Comparison of ENCODE assay signal across 9 mouse cellular contexts in the genomic region with DNA sequence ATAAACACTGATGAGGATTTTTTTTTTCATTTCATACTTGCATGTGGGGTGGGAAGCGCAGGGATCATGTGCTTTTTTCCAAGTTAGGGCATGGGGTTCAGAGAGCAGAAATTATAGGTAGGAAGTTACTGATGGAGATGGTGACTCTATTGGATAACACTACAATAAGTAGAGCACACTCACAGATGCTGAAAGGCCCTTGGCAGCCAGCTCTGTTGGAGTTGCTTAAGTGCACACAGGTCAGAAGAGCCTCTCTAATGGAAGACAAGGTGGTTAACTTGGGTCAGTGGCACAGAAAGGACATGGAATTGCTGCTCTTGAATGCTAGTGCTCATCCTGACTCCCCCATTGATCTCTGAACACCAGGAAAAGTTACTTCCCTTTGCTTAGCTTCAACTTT. TPM values are rescaled to one million over a fixed set of nuclear protein-coding genes. Genes with fewer than 3 reads are reported as not detected.
"Had no signal": no experiment of that assay in that cellular context is flagged by ENCODE, and none has a peak within 500 bp of the region (broad histone marks: within the 10 kb centered on the region; RNA-seq: fewer than 3 reads in every experiment).

No protein-coding gene starts in this region.

- H3K4me3 ChIP-seq: left cerebral cortex, adult 2 months; limb, embryonic 15.5 days; liver, embryonic 12.5 days; midbrain, embryonic 10.5 days; myocyte; neural tube, embryonic 15.5 days had no signal

- H3K27ac ChIP-seq: left cerebral cortex, adult 2 months; limb, embryonic 15.5 days; liver, embryonic 12.5 days; midbrain, embryonic 10.5 days; neural tube, embryonic 15.5 days had no signal

- H3K36me3 ChIP-seq: limb, embryonic 15.5 days; liver, embryonic 12.5 days; midbrain, embryonic 10.5 days; neural tube, embryonic 15.5 days had no signal

- DNase-seq: thymus, postnatal 4 days had no signal

- ATAC-seq: liver, embryonic 12.5 days had no signal

- H3K4me1 ChIP-seq: limb, embryonic 15.5 days; liver, embryonic 12.5 days; midbrain, embryonic 10.5 days; neural tube, embryonic 15.5 days had no signal

- H3K4me2 ChIP-seq: limb, embryonic 15.5 days; liver, embryonic 12.5 days; lung, embryonic 14.5 days; neural tube, embryonic 15.5 days had no signal

- H3K27me3 ChIP-seq: limb, embryonic 15.5 days; liver, embryonic 12.5 days; neural tube, embryonic 15.5 days had no signal

- H3K9ac ChIP-seq: limb, embryonic 15.5 days; liver, embryonic 12.5 days; lung, embryonic 14.5 days; neural tube, embryonic 15.5 days had no signal

- H3K9me3 ChIP-seq: limb, embryonic 15.5 days; liver, embryonic 12.5 days; midbrain, embryonic 10.5 days; neural tube, embryonic 15.5 days had no signal

RNA-seq across cellular contexts. Expression of gene Fam84a, which starts 13.1 kb away (rescaled TPM):
- total RNA-seq: megakaryocyte, adult 5-6 weeks had no signal
